Mouse (Mus musculus): Measurements from ENCODE around the gene Ddx27. TPM values are rescaled to one million over a fixed set of nuclear protein-coding genes. Genes with fewer than 3 reads are reported as not detected.

Ddx27 gene
- polyA plus RNA-seq, 1 experiment from 2014 or later, result 42.6 TPM

GRCm38 (mm10) chr2:167076759-167077158, 61.8 kb downstream of the Ddx27 start:
- no peak for DNase-seq (ENCODE audit: low spot score)
- H3K4me1 ChIP-seq (ENCODE audit: control insufficient read depth, insufficient read depth, low read length), result peaks cover 4% of the 10 kb centered on the region; the same call in 1 of the 2 replicates
- H3K4me2 ChIP-seq (ENCODE audit: low read depth, low read length), result no peak overlapping the region
- H3K9ac ChIP-seq (replicated peaks; ENCODE audit: low read length), result no peak overlapping the region
- WGBS, result 92% methylated on average over 2 of the region's 2 CpGs
- no peaks in the 10 kb centered on the region for H3K36me3 ChIP-seq (replicated peaks; ENCODE audit: control insufficient read depth, insufficient read depth, low read depth, low read length)
- ATAC-seq (replicated peaks; ENCODE audit: insufficient number of reproducible peaks, low FRiP score, low TSS enrichment, low read depth), result no peak
- H3K27me3 ChIP-seq (ENCODE audit: control insufficient read depth, insufficient read depth, low read length), result no peaks in the 10 kb centered on the region
- no peaks in the 10 kb centered on the region for H3K9me3 ChIP-seq (replicated peaks; ENCODE audit: control insufficient read depth, low read length)
- H3K4me3 ChIP-seq (ENCODE audit: low read depth, low read length), result no peak overlapping the region
- H3K27ac ChIP-seq (replicated peaks; ENCODE audit: low read depth, low read length), result no peak overlapping the region

- H3K9ac ChIP-seq (replicated peaks; ENCODE audit: low read length), result no peak overlapping the region
- no peak for DNase-seq (ENCODE audit: low spot score)
- peaks cover 4% of the 10 kb centered on the region; the same call in 1 of the 2 replicates for H3K4me1 ChIP-seq (ENCODE audit: control insufficient read depth, insufficient read depth, low read length)
- no peak overlapping the region for H3K4me2 ChIP-seq (ENCODE audit: low read depth, low read length)
- H3K9me3 ChIP-seq (replicated peaks; ENCODE audit: control insufficient read depth, low read length), result no peaks in the 10 kb centered on the region
- no peak overlapping the region for H3K4me3 ChIP-seq (ENCODE audit: low read depth, low read length)
- no peak for ATAC-seq (replicated peaks; ENCODE audit: insufficient number of reproducible peaks, low FRiP score, low TSS enrichment, low read depth)
- H3K27ac ChIP-seq (replicated peaks; ENCODE audit: low read depth, low read length), result no peak overlapping the region
- H3K27me3 ChIP-seq (ENCODE audit: control insufficient read depth, insufficient read depth, low read length), result no peaks in the 10 kb centered on the region
- WGBS, result 85% methylated on average over 11 of the region's 11 CpGs
- H3K36me3 ChIP-seq (replicated peaks; ENCODE audit: control insufficient read depth, insufficient read depth, low read depth, low read length), result no peaks in the 10 kb centered on the region
Measured at GRCm38 (mm10) chr2:167077199-167077962, 62.4 kb downstream of the Ddx27 start.

GRCm38 (mm10) chr2:167078486-167078885, 63.5 kb downstream of the Ddx27 start:
- no peak overlapping the region; the same call in 1 of the 2 replicates for H3K27ac ChIP-seq (replicated peaks; ENCODE audit: low read depth, low read length)
- H3K27me3 ChIP-seq (ENCODE audit: control insufficient read depth, insufficient read depth, low read length), result no peaks in the 10 kb centered on the region
- DNase-seq (ENCODE audit: low spot score), result no peak
- no peaks in the 10 kb centered on the region for H3K9me3 ChIP-seq (replicated peaks; ENCODE audit: control insufficient read depth, low read length)
- WGBS, result 35% methylated on average over 7 of the region's 7 CpGs
- ATAC-seq (replicated peaks; ENCODE audit: insufficient number of reproducible peaks, low FRiP score, low TSS enrichment, low read depth), result no peak
- H3K4me3 ChIP-seq (ENCODE audit: low read depth, low read length), result no peak overlapping the region
- no peak overlapping the region for H3K4me2 ChIP-seq (ENCODE audit: low read depth, low read length)
- H3K4me1 ChIP-seq (ENCODE audit: control insufficient read depth, insufficient read depth, low read length), result peaks cover 4% of the 10 kb centered on the region; the same call in 1 of the 2 replicates
- H3K9ac ChIP-seq (replicated peaks; ENCODE audit: low read length), result no peak overlapping the region
- no peaks in the 10 kb centered on the region for H3K36me3 ChIP-seq (replicated peaks; ENCODE audit: control insufficient read depth, insufficient read depth, low read depth, low read length)

GRCm38 (mm10) chr2:167078931-167079495, 64.0 kb downstream of the Ddx27 start:
- WGBS, result 47% methylated on average over 9 of the region's 9 CpGs
- no peak overlapping the region for H3K4me3 ChIP-seq (ENCODE audit: low read depth, low read length)

GRCm38 (mm10) chr2:167079535-167080257, 64.7 kb downstream of the Ddx27 start:
- Histone ChIP-seq H3K4me3 (ENCODE audit: low read depth, low read length) (no peak overlapping the region), H3K4me1 (ENCODE audit: control insufficient read depth, insufficient read depth, low read length) (peaks cover 4% of the 10 kb centered on the region; the same call in 1 of the 2 replicates), H3K9me3 (replicated peaks; ENCODE audit: control insufficient read depth, low read length) (no peaks in the 10 kb centered on the region), H3K27ac (replicated peaks; ENCODE audit: low read depth, low read length) (no peak overlapping the region; the same call in 1 of the 2 replicates), H3K27me3 (ENCODE audit: control insufficient read depth, insufficient read depth, low read length) (no peaks in the 10 kb centered on the region), H3K9ac (replicated peaks; ENCODE audit: low read length) (no peak overlapping the region), H3K36me3 (replicated peaks; ENCODE audit: control insufficient read depth, insufficient read depth, low read depth, low read length) (no peaks in the 10 kb centered on the region), H3K4me2 (ENCODE audit: low read depth, low read length) (peak overlapping the region; percentile 10; the same call in 1 of the 2 replicates)
- WGBS, result 35% methylated on average over 18 of the region's 18 CpGs
- DNase-seq (ENCODE audit: low spot score) (peak; percentile 71), ATAC-seq (replicated peaks; ENCODE audit: insufficient number of reproducible peaks, low FRiP score, low TSS enrichment, low read depth) (peak; percentile 57; the same call in 1 of the 2 replicates)

More at GRCm38 (mm10) chr2:167078931-167079495, 64.0 kb downstream of the Ddx27 start:
- no peak for DNase-seq (ENCODE audit: low spot score)
- Histone ChIP-seq H3K9me3 (replicated peaks; ENCODE audit: control insufficient read depth, low read length) (no peaks in the 10 kb centered on the region), H3K4me2 (ENCODE audit: low read depth, low read length) (peak overlapping the region; percentile 10; the same call in 1 of the 2 replicates), H3K9ac (replicated peaks; ENCODE audit: low read length) (no peak overlapping the region), H3K27me3 (ENCODE audit: control insufficient read depth, insufficient read depth, low read length) (no peaks in the 10 kb centered on the region), H3K36me3 (replicated peaks; ENCODE audit: control insufficient read depth, insufficient read depth, low read depth, low read length) (no peaks in the 10 kb centered on the region), H3K4me1 (ENCODE audit: control insufficient read depth, insufficient read depth, low read length) (peaks cover 4% of the 10 kb centered on the region; the same call in 1 of the 2 replicates), H3K27ac (replicated peaks; ENCODE audit: low read depth, low read length) (no peak overlapping the region; the same call in 1 of the 2 replicates)
- peak; percentile 57; the same call in 1 of the 2 replicates for ATAC-seq (replicated peaks; ENCODE audit: insufficient number of reproducible peaks, low FRiP score, low TSS enrichment, low read depth)

GRCm38 (mm10) chr2:167080387-167080786, 65.4 kb downstream of the Ddx27 start:
- H3K9ac ChIP-seq (replicated peaks; ENCODE audit: low read length), result no peak overlapping the region
- DNase-seq (ENCODE audit: low spot score), result no peak
- no peak overlapping the region for H3K4me2 ChIP-seq (ENCODE audit: low read depth, low read length)
- no peaks in the 10 kb centered on the region for H3K27me3 ChIP-seq (ENCODE audit: control insufficient read depth, insufficient read depth, low read length)
- H3K9me3 ChIP-seq (replicated peaks; ENCODE audit: control insufficient read depth, low read length), result no peaks in the 10 kb centered on the region
- 0 out of 2 replicates have a peak overlapping the region, but pooled peaks have one; percentile 14 for H3K27ac ChIP-seq (replicated peaks; ENCODE audit: low read depth, low read length)
- 91% methylated on average over 3 of the region's 3 CpGs for WGBS
- ATAC-seq (replicated peaks; ENCODE audit: insufficient number of reproducible peaks, low FRiP score, low TSS enrichment, low read depth), result no peak
- no peaks in the 10 kb centered on the region for H3K36me3 ChIP-seq (replicated peaks; ENCODE audit: control insufficient read depth, insufficient read depth, low read depth, low read length)
- peaks cover 4% of the 10 kb centered on the region; the same call in 1 of the 2 replicates for H3K4me1 ChIP-seq (ENCODE audit: control insufficient read depth, insufficient read depth, low read length)
- no peak overlapping the region for H3K4me3 ChIP-seq (ENCODE audit: low read depth, low read length)

GRCm38 (mm10) chr2:167081135-167081534, 66.1 kb downstream of the Ddx27 start:
- H3K27me3 ChIP-seq (ENCODE audit: control insufficient read depth, insufficient read depth, low read length), result no peaks in the 10 kb centered on the region
- no peaks in the 10 kb centered on the region for H3K36me3 ChIP-seq (replicated peaks; ENCODE audit: control insufficient read depth, insufficient read depth, low read depth, low read length)
- DNase-seq (ENCODE audit: low spot score) (no peak), ATAC-seq (replicated peaks; ENCODE audit: insufficient number of reproducible peaks, low FRiP score, low TSS enrichment, low read depth) (no peak)
- H3K4me1 ChIP-seq (ENCODE audit: control insufficient read depth, insufficient read depth, low read length), result peaks cover 4% of the 10 kb centered on the region; the same call in 1 of the 2 replicates
- H3K4me2 ChIP-seq (ENCODE audit: low read depth, low read length), result no peak overlapping the region
- no peak overlapping the region for H3K9ac ChIP-seq (replicated peaks; ENCODE audit: low read length)
- H3K27ac ChIP-seq (replicated peaks; ENCODE audit: low read depth, low read length), result no peak overlapping the region
- WGBS, result 58% methylated on average over 6 of the region's 6 CpGs
- no peaks in the 10 kb centered on the region for H3K9me3 ChIP-seq (replicated peaks; ENCODE audit: control insufficient read depth, low read length)
- H3K4me3 ChIP-seq (ENCODE audit: low read depth, low read length), result no peak overlapping the region

Data from embryonic facial prominence, embryonic 11.5 days (tissue).